Mouse (Mus musculus): ENCODE measurements at regions not wholly inside any gene's neighbourhood (a gene's known extent, or its start where the extent isn't known, plus 50 kb on each side); places are given as distances from the start of the nearest gene placed in this dataset.

DNA sequence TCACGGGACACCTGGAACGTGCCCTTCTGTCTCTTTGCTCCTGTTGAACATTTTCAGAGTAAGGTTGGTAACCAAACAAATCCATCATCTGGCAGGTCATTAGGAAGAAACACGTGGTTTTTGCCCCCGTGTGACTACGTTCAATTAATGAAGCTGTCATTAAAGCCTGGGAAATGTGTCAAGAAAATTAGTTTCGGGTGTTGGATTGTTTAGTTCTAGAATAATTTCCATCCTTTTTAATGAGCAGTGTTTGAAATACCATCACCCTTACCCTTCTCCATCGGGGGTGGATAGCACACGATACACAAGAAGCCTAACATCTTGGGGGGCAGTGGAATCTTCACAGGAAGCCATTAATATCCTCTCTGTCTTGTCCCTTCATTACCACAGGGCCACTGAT, 107.7 kb downstream of the Far1 start:
- DNase-seq: no peak

- peak; percentile 11 for DNase-seq
These were observed 108.4 kb downstream of the Far1 start for GRCm38 (mm10) chr7:113621898-113622510.

DNA sequence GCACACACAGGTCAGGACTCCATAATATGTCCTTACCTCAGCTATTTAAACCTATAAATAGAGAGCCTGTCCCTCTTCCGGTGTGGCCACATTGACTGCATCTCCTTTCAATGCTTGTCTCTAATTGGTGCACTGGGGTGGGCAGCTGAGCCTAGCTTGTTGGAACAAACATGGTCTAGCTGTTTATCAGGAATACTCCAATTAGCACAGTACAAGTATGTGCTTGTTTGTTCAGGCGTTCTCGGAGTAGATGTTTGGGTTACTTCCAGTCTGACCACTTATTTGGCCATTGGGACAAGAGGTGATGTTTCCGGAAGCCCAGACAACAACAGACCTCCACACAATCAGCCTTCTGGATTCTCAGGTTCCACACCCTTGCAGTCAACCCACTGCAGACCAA, 109.7 kb downstream of the Far1 start:
- DNase-seq: no peak

DNA sequence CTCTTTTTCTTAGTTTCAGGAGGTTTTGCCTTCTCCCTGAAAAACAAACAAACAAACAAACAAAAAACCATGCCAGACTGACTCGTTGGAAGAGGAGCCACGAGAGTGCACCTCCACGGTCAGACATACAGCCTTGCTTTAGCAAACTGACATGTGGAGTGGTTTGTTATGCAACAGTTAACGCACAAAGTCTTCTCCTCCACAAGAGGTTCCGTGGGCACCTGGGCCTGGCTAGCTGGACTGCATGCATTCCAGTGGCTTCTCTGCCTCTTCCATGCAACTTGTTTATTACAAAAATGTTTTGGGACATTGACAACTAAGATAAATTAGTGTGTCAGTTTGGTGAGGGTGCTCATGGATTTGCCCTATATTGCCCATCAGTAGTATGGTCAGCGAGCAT, 110.3 kb downstream of the Far1 start:
- no peak for DNase-seq

GRCm38 (mm10) chr7:113626734-113627133, 113.1 kb downstream of the Far1 start:
- no peak for DNase-seq

DNA sequence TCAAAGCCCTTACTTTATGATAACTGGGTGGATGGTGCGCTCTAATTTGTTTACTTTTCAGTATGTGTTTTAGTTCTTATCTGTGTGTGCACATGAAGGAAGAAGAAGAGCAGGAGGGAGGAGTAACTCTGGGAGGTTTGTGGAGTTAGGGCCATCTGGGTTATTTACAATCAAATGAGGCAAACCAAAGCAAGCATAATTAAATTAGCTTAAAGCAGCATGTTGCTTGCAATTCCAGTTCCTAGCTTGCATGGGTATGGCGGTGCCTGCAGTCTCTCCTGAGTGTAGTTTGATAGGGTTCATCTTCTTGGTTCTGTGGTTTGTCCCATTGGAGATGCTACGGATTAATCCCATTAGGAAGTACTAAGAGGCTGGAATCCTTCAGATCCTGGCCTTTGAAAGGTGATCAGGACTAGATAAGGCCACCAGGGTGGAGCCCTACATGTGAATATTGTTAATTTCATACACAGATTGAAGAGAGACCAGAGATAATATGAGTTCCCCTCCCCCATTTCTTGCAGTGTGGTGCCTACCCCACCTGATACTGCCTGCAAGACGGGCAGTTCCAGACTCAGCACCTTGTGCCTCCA, 123.5 kb downstream of the Far1 start:
- DNase-seq: no peak

DNA sequence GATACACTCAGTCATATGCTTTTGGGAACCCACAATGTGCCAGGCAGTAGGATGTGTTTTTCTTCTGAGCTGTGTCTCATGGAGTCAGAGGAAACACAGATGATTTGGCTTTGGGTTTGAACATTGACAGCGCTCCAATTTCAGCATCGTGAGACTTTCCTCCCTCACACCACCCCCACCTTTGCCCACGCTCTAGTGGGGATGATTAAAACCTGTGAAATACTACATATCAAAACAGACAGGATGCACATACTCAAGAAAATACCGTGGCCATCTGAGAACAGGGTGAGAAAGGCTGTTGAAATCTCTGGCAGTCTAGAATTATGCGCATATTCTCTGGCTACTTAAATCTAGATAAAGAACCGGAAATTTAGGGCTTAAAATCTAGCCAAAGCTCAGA, 124.5 kb downstream of the Far1 start:
- DNase-seq: no peak

DNA sequence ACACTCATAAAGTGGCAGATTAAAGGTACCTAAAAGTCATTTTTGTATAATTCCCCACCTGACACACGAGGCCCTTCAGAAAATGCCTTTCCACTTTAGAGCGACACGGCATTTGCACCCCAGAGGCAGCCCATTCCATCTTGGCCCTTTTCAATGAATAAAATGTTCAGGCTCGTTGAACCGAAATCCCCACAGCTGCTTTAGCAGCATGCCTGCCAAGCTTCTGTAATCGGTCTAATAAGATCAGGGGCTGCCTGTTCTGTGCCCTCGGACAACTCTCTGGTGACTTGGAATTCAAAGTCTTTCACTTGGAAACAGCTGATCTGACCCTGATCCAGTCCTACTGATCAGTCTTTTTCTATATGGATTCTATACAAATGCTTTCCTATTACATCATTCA, 123.3 kb upstream of the Spon1 start:
- no peak for DNase-seq

GRCm38 (mm10) chr7:113650631-113651030, 115.2 kb upstream of the Spon1 start:
- no peak for DNase-seq

DNA sequence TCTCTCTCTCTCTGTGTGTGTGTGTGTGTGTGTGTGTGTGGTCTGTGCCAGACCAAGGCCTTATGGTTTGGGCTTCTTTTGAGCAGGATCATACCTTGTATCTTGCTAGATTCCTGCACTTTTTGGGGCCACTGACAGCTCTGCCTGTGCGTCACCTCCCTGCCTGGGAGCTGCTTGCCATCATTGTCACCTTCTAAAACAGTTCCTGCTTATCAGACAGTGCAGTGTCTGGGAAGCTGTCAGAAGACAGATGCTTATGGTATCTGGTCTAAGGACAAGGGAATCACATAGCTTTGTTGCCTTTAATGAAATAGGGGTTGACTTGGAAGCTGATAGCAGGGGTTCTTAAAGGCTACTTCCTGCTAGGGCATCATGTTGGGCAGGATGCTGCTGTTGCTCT, 114.1 kb upstream of the Spon1 start:
- no peak for DNase-seq

DNA sequence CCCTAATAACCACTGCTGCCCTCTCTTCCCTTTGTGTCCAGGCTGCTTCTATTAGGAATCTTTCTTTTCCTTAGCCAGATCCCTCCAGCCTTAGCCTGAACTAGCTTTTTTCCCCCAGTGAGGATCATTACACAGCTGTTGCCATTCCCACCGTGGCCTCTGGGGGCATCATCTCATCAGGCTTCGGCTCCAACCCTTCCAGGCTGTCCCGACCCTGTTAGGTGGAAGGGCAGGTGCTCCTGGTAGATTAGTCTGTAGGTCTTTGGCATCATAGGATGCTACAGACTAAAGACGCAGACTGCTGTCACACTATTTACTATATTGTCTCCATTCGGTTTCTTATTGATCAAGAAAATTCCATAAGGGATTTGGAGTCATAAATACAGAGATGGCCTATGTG, 112.7 kb upstream of the Spon1 start:
- DNase-seq: peak; percentile 17

DNA sequence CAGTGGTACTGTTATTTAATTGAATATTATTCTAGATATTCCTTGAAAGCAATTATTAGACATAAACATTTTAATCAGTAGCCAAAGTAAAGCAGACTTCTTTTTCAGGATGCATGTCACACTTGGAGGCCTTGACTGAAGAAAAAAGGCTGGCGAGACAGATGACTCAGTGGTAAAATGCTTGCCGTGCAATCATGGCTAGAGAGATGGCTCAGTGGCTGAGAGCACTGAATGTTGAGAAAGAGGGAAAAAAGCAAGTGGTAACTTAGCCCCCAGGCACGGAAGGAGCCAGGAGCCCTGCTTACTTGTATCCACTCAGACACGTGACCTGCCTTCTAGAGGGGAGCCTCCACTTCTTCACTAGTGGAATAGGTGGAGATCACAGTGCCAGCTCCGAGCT, 110.5 kb upstream of the Spon1 start:
- no peak for DNase-seq

GRCm38 (mm10) chr7:113672779-113673595, 92.8 kb upstream of the Spon1 start:
- no peak for DNase-seq

- no peak for DNase-seq
These were observed 92.2 kb upstream of the Spon1 start for GRCm38 (mm10) chr7:113673596-113673956.

- DNase-seq: no peak
These were observed 83.5 kb upstream of the Spon1 start for GRCm38 (mm10) chr7:113682271-113682670.

DNA sequence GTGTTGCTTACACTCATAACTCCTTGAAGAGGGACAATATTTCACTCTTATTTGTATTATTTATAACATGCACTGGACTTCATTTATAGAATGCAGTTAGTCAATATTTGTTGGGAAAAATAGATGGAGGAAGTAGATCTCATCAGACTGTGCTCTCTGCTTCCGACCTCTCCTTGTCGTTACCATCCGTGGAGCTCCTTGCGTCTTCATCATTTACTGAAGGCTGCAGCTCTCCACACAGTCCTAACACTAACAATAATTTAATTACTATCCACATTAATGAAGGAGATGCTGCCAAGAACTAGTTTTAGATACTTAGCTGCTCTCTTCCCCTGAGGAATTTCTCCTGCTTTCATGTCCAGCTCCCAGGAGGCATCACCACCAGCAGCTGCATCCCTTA, 80.4 kb upstream of the Spon1 start:
- no peak for DNase-seq

- no peak for DNase-seq
These were observed 79.3 kb upstream of the Spon1 start for GRCm38 (mm10) chr7:113686527-113686926.

DNA sequence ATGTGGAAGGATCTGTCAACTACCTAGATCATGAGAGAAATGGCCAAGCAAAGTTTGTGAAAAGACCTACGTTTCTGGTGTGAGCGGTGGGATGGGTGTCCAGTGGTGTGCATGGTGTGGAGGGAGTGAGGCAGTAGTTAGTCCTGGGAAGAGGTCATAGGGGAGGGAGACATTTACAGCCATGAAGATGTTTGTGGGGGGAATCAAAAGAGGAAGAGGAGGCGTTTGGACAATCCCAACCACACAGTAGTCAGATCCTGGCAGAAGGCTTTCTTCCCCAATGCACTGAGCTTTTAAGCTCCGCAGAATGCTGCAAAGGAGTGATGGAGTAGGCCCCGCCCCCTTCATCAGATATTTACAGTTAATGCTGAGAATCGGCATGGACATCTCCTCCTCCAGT, 78.2 kb upstream of the Spon1 start:
- DNase-seq: no peak

- DNase-seq: no peak
These were observed 77.5 kb upstream of the Spon1 start for GRCm38 (mm10) chr7:113688231-113688669.

- DNase-seq: no peak
These were observed 77.1 kb upstream of the Spon1 start for GRCm38 (mm10) chr7:113688717-113689116.

DNA sequence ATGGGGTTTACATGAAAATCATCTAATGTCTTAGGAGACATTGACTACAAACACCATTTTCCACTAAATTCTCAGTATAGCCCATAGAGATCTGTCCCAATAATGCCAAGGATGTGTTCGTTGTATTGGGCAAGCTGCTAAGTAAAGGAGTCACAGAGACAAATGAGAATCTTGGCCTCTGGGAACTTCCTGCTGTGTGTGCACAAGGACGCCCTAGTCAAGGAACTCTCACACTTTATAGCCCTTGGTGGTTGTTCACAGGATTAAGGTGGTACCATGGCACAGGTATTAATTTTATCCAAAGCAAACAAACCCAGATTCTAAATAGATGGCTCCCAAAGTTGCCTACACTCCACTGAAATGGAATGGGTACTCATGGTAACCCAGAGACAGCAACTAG, 76.7 kb upstream of the Spon1 start:
- no peak for DNase-seq

DNA sequence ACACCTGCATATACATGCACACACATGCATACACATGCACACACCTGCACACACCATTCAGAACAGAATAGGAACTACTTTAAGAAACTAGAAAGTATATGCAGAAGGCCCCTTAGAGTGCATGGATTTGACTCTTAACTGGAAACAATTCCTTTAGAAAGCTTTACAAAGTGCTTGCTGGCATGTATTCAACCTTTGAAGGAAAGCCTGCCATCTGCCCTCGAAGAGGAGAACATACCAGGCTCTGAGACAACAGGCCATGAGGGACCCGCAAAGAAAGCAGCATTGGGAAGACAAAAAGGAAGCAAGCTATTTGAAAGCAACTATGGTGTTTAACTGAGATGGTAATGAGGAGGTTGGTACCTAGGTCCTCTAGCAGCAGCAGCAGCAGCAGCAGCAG, 74.0 kb upstream of the Spon1 start:
- no peak for DNase-seq

GRCm38 (mm10) chr7:113693526-113693925, 72.3 kb upstream of the Spon1 start:
- DNase-seq: no peak

DNA sequence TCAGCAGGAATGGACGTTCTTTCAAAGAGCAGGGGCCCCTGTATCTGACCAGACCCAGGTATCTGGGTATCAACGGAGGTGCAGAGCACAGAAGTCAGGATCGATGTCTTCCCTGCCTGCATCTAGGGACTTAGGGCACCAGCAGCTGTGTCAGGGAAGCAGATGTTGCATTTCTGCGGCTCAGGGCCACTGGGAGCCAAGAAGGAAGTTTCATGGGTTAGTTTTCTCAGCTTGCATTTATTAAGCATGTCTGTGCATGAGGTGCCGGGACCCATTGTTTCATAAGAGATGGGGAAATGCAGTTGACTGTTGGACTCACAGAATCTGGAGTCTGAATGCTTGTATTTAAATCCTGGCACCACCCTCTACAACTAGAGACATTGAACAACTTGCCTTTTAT, 71.3 kb upstream of the Spon1 start:
- DNase-seq: no peak
